Mouse (Mus musculus) forebrain, embryonic 13.5 days (tissue): ENCODE data around the gene Traf2. TPM values are rescaled to one million over a fixed set of nuclear protein-coding genes. Genes with fewer than 3 reads are reported as not detected.

Experiments
- ATAC-seq: fragments of 200-750 bp; cut with Nextera tagmentation; 2 replicates; pipeline ENCODE4 v1.8.0; 2017
- H3K27ac ChIP-seq: fragments of 300-500 bp; sonication (generic); 2 replicates; pipeline ENCODE4 v1.5.1; 2015; ENCODE audit warnings: inconsistent platforms, mild to moderate bottlenecking, moderate library complexity
- H3K27me3 ChIP-seq: fragments of 300-500 bp; sonication (generic); 2 replicates; pipeline ENCODE4 v1.6.1; 2015; ENCODE audit warnings: mild to moderate bottlenecking, inconsistent platforms
- H3K36me3 ChIP-seq: fragments of 300-500 bp; sonication (generic); 2 replicates; pipeline ENCODE4 v1.6.1; 2015; ENCODE audit warnings: mild to moderate bottlenecking, inconsistent platforms; ENCODE audit not compliant: poor library complexity, severe bottlenecking
- H3K4me1 ChIP-seq: fragments of 300-500 bp; sonication (generic); 2 replicates; pipeline ENCODE4 v1.6.1; 2015; ENCODE audit warnings: inconsistent platforms
- H3K4me2 ChIP-seq: fragments of 300-500 bp; sonication (generic); 2 replicates; pipeline ENCODE4 v1.6.1; 2015; ENCODE audit warnings: inconsistent platforms, mild to moderate bottlenecking, moderate library complexity
- H3K4me3 ChIP-seq: fragments of 300-500 bp; sonication (generic); 2 replicates; pipeline ENCODE4 v1.5.1; 2015; ENCODE audit warnings: mild to moderate bottlenecking, inconsistent platforms
- H3K9ac ChIP-seq: fragments of 300-500 bp; sonication (generic); 2 replicates; pipeline ENCODE4 v1.6.1; 2015; ENCODE audit warnings: mild to moderate bottlenecking, inconsistent platforms
- H3K9me3 ChIP-seq: fragments of 300-500 bp; sonication (generic); replicated peaks from 2 replicates; pipeline ENCODE4 v1.6.1; 2016; ENCODE audit warnings: inconsistent platforms
- WGBS: fragments of 180-500 bp; shearing (Covaris S2); methylation state at CpG from one replicate; pipeline ENCODE4 v1.1.7; 2015; 5-methylcytosine and 5-hydroxymethylcytosine counted together
- polyA plus RNA-seq: library from polyadenylated mRNA; unstranded; fragments of >200 nt; fragmentation: Nextera tagmentation; extraction: Ambion mirVana; gene quantifications from 2 replicates; pipeline ENCODE4 v1.2.1, GENCODE M21; 2015

The Traf2 gene
- polyA plus RNA-seq, 1 experiment from 2014 or later = 30.9 TPM

DNA sequence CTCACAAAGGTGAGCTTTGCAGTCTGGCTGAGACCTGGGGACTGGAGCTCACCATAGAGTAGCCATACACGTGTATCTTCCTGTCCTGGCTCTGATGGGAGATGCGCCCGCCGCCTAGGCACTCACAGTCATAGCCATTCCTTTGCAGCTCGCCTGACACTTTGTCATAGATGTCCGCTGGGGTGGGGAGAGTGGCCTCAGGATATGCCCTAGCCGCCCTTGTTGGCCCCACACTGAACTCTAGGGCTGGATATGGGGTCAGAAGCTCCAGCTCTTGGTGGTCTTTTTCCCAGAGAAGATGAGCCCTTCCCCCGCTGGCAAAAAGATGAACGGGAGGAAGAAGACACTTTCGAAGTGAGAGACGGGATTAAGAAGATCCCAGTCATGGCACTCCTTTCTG, 27.4 kb upstream of the Traf2 start:
- Histone ChIP-seq H3K4me2 (peak overlapping the region; percentile 92), H3K27ac (no peak overlapping the region), H3K9ac (peak overlapping the region; percentile 77), H3K36me3 (peaks cover 29% of the 10 kb centered on the region), H3K27me3 (peaks cover 36% of the 10 kb centered on the region), H3K4me1 (peaks cover 51% of the 10 kb centered on the region), H3K9me3 (no peaks in the 10 kb centered on the region), H3K4me3 (peak overlapping the region; percentile 54)
- 13% methylated on average over 11 of the region's 11 CpGs for WGBS
- ATAC-seq = peak; percentile 0; the same call in 1 of the 2 replicates

GRCm38 (mm10) chr2:25573068-25573467, 26.3 kb upstream of the Traf2 start:
- no peak overlapping the region for H3K27ac ChIP-seq
- H3K4me2 ChIP-seq = peak overlapping the region; percentile 92; the same call in 1 of the 2 replicates
- peak overlapping the region; percentile 54; the same call in 1 of the 2 replicates for H3K4me3 ChIP-seq
- H3K27me3 ChIP-seq = peaks cover 26% of the 10 kb centered on the region
- no peak for ATAC-seq
- peak overlapping the region; percentile 77; the same call in 1 of the 2 replicates for H3K9ac ChIP-seq
- H3K4me1 ChIP-seq = peaks cover 41% of the 10 kb centered on the region
- H3K36me3 ChIP-seq = peaks cover 40% of the 10 kb centered on the region
- no peaks in the 10 kb centered on the region for H3K9me3 ChIP-seq
- WGBS = 95% methylated on average over 2 of the region's 2 CpGs

DNA sequence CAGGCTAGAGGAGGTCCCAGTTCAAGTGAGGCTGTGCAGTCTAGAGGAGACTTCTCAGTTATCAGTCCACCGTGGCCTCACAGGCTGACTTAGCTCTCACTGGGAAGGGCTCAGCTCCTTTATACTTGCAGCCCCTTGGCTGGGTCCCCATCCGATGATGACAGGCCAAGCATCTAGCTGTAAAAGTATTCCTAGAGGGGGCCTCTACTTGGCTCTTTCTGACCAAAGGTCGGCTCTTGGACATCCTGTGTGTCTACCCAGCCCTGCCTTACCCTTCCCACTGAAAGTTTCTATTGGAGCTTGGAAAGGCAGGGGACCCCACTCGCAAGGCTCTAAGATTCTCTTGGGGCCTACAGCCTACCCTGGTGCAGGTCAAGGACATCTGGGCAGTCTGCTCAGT, 24.5 kb upstream of the Traf2 start:
- peaks cover 7% of the 10 kb centered on the region for H3K27me3 ChIP-seq
- H3K9ac ChIP-seq = no peak overlapping the region
- H3K36me3 ChIP-seq = peaks cover 57% of the 10 kb centered on the region
- WGBS = 95% methylated on average over 4 of the region's 4 CpGs
- no peak overlapping the region for H3K4me3 ChIP-seq
- H3K4me1 ChIP-seq = peaks cover 28% of the 10 kb centered on the region
- no peak for ATAC-seq
- H3K4me2 ChIP-seq = no peak overlapping the region
- H3K9me3 ChIP-seq = no peaks in the 10 kb centered on the region
- no peak overlapping the region for H3K27ac ChIP-seq

DNA sequence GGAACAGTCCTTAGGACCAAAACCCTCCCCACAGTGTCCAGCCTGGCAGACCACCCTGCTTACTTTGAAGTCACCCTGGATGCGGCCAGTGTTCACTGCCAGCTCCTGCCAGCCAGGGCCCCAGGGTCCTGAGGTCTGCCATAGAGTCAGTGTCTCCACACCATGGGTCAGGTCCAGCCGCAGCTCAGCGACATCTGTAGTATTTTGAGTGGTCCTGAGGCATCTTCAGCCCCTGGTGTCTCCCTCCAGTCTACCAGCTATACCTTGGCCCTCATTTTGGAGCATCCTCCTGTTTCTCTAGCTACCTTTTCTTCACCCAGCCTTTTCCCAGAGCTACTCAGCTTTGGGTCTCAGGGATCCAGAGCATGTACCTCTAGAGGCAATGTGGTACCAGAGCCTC, 22.6 kb upstream of the Traf2 start:
- peaks cover 19% of the 10 kb centered on the region for H3K4me1 ChIP-seq
- H3K9me3 ChIP-seq = no peaks in the 10 kb centered on the region
- H3K4me2 ChIP-seq = no peak overlapping the region
- no peaks in the 10 kb centered on the region for H3K27me3 ChIP-seq
- H3K27ac ChIP-seq = no peak overlapping the region
- H3K4me3 ChIP-seq = no peak overlapping the region
- 91% methylated on average over 3 of the region's 3 CpGs for WGBS
- H3K36me3 ChIP-seq = peaks cover 76% of the 10 kb centered on the region
- no peak overlapping the region for H3K9ac ChIP-seq
- no peak for ATAC-seq

DNA sequence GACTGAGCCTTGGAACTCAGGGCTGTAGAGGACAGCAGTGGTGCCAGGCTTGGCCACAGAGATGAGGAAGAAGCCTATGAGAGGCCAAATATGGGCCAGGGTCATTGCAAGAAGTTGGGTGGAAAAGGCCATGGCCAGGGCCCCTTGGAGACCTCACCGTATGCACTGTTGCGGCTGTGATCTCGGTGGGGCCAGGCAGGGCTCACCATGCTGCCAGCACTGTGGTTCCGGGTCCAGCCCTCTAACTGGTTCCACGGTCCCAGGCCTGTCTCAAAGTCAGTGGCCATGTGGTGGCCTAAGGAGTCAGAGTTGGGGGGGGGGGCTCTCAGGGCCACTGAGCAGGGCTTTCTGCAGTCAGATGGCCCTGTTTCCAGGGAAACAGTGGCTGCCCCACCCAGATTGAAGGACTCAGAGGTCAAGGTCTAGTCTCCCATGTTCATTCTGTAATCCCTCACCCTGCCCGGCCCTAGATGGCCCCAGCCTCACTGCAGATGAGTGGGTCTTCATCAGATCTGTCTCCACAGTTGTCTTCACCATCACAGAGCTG, 21.8 kb upstream of the Traf2 start:
- no peak overlapping the region for H3K4me2 ChIP-seq
- WGBS = 84% methylated on average over 6 of the region's 6 CpGs
- no peak for ATAC-seq
- H3K36me3 ChIP-seq = peaks cover 84% of the 10 kb centered on the region
- peaks cover 12% of the 10 kb centered on the region for H3K4me1 ChIP-seq
- H3K27ac ChIP-seq = no peak overlapping the region
- no peaks in the 10 kb centered on the region for H3K27me3 ChIP-seq
- no peak overlapping the region for H3K9ac ChIP-seq
- no peak overlapping the region for H3K4me3 ChIP-seq
- H3K9me3 ChIP-seq = no peaks in the 10 kb centered on the region

DNA sequence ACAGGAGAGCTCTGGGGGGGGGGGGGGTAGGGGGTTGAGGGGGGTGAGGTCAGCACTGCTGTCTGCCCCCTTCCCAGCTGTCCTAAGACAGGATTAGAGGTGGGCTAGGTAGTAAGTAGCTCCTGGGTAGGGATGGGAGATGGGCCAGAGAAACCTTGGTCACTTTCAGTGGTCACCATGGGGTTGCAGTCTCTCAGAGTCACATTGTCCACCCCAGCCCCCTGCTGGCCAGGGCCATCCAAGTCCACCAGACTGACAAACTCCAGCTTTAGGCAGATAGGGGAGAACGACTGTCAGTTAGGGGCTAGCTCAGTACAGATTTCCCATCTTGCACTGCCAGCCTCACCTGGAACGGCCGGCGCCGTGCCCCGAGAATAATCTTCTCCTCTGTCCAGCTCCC, 19.8 kb upstream of the Traf2 start:
- H3K9me3 ChIP-seq = no peaks in the 10 kb centered on the region
- H3K27me3 ChIP-seq = no peaks in the 10 kb centered on the region
- no peak overlapping the region for H3K4me3 ChIP-seq
- 88% methylated on average over 6 of the region's 6 CpGs for WGBS
- H3K4me2 ChIP-seq = no peak overlapping the region
- H3K9ac ChIP-seq = no peak overlapping the region
- peaks cover 98% of the 10 kb centered on the region for H3K36me3 ChIP-seq
- H3K4me1 ChIP-seq = no peaks in the 10 kb centered on the region
- no peak overlapping the region for H3K27ac ChIP-seq
- no peak for ATAC-seq

GRCm38 (mm10) chr2:25565741-25566140, 19.0 kb upstream of the Traf2 start:
- ATAC-seq = peak; percentile 22; the same call in 1 of the 2 replicates
- Histone ChIP-seq H3K9me3 (no peaks in the 10 kb centered on the region), H3K27ac (no peak overlapping the region), H3K4me3 (no peak overlapping the region), H3K4me1 (no peaks in the 10 kb centered on the region), H3K36me3 (peaks cover 98% of the 10 kb centered on the region), H3K4me2 (no peak overlapping the region), H3K27me3 (no peaks in the 10 kb centered on the region), H3K9ac (no peak overlapping the region)
- WGBS = 83% methylated on average over 8 of the region's 8 CpGs

- Histone ChIP-seq H3K4me1 (peaks cover 16% of the 10 kb centered on the region), H3K9ac (no peak overlapping the region), H3K9me3 (no peaks in the 10 kb centered on the region), H3K4me3 (no peak overlapping the region), H3K27ac (no peak overlapping the region), H3K4me2 (no peak overlapping the region), H3K27me3 (no peaks in the 10 kb centered on the region), H3K36me3 (peaks cover 70% of the 10 kb centered on the region)
- ATAC-seq = no peak
- 90% methylated on average over 9 of the region's 9 CpGs for WGBS
Measured at GRCm38 (mm10) chr2:25561946-25562345, 15.2 kb upstream of the Traf2 start.

DNA sequence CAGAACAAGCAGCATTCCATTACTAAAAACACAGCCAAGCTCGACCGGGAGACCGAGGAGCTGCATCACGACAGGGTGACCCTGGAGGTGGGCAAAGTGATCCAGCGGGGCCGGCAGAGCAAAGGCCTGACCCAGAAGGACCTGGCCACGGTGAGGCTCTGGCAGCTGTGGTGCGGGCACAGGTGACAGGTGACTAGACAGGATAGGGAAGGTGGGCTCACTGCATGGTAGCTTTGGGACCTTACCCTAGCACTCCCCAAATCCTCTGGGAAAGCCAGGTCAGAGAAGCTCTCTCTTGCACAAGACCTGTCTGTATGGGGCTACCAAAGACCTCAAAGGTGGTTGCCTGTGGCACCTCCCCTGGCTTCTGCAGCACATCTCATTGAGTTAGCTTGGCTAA, 13.8 kb upstream of the Traf2 start:
- H3K36me3 ChIP-seq = peaks cover 56% of the 10 kb centered on the region

DNA sequence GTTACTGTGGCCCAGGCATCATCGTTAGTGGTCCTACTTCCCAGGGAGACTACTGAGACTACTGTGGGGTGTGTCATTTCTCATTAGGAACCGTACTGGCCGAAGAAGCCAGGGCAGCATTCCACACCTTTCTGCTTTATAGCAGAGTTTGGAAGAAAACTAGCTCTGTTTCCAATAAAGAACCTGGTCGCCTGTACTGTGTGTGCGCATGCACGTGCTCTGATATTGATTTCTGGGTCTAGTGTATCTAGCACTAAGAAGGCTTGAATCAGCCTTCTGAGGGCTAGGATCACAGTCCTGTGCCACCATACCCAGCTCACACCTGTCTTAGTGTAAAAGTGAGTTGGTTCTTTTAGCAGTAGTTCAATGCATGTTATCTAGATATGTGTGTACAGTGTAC, 12.0 kb upstream of the Traf2 start:
- Histone ChIP-seq H3K9ac (peak overlapping the region; percentile 97), H3K36me3 (peaks cover 38% of the 10 kb centered on the region), H3K4me3 (peak overlapping the region; percentile 98), H3K4me2 (peak overlapping the region; percentile 99), H3K27ac (no peak overlapping the region), H3K9me3 (no peaks in the 10 kb centered on the region), H3K27me3 (no peaks in the 10 kb centered on the region), H3K4me1 (peaks cover 21% of the 10 kb centered on the region)
- WGBS = 66% methylated on average over 6 of the region's 6 CpGs
- ATAC-seq = no peak

More for the DNA sequence above, 13.8 kb upstream of the Traf2 start:
- Histone ChIP-seq H3K27ac (no peak overlapping the region), H3K4me1 (peaks cover 21% of the 10 kb centered on the region), H3K4me2 (no peak overlapping the region), H3K9me3 (no peaks in the 10 kb centered on the region), H3K4me3 (no peak overlapping the region), H3K27me3 (no peaks in the 10 kb centered on the region), H3K9ac (no peak overlapping the region)
- 92% methylated on average over 8 of the region's 8 CpGs for WGBS
- no peak for ATAC-seq

DNA sequence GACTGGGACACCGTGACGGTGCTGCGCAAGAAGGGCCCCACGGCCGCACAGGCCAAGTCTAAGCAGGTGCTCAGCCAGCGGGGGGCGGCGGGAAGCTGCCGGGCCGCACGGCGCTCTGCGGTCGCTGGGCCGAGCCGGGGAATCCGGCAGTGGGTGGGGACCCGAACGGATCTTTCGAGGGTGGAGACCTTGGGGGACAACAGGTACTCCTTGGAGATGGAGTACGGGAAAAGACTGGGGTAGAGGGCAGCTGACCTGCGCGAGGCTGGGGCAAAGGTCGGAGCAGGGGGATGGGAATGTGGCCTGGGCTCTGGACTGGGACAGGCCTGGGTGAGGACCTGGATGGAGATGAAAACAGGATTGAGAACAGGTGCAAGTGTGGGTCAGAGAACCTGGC, 11.2 kb upstream of the Traf2 start:
- Histone ChIP-seq H3K4me3 (peak overlapping the region; percentile 98), H3K9me3 (no peaks in the 10 kb centered on the region), H3K27ac (peak overlapping the region; percentile 66), H3K4me2 (peak overlapping the region; percentile 99), H3K27me3 (no peaks in the 10 kb centered on the region), H3K4me1 (peaks cover 21% of the 10 kb centered on the region), H3K9ac (peak overlapping the region; percentile 97), H3K36me3 (peaks cover 30% of the 10 kb centered on the region)
- 0% methylated on average over 24 of the region's 24 CpGs for WGBS
- no peak; the same call in 1 of the 2 replicates for ATAC-seq

DNA sequence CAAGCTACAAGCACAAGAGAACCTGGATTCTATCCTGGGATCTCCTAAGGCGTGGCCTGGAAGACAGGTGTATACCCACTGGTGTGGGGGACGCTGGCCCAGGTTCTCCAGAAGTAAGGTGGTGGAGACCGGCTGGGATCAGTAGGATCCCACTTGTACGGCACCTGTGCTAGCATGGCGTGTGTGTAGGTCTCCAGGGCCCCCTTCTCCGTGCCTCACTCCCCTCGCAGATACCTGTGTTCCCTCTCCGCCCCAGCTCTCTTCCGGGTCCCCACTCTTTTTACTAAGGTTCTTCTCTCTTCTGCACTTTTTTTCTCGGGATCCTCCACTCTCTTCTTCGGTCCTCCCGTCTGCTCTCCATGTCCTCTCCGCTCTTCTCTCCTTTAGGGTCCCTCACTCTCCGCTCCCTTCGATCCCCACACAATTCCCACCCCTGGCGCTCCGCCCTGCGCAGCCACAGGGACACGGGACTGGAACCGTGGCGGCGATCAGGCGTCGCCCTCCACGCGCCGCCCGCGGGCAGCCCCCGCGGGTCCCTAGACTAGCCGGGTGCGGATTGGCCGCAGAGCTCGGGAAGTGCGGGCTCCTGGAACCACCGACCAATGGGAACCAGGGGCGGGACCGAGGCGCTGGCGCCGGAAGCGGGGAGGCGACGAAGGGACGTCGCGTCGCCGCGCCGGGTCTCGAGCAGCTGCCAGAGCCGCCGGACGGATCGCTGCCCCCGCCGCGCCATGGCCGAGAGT, 10.7 kb upstream of the Traf2 start, which contains the start of gene Edf1:
TSS of gene Edf1 (plus strand) at position 627 of the 743 bp plus-strand sequence.
- H3K4me2 ChIP-seq = peak within 1 kb of the TSS; percentile 99
- peak within 1 kb of the TSS; percentile 79 for H3K27ac ChIP-seq
- peak within 1 kb of the TSS; percentile 97 for H3K9ac ChIP-seq
- under 1% methylated on average over 61 of the region's 61 CpGs for WGBS
- peaks cover 24% of the 10 kb centered on the region for H3K36me3 ChIP-seq
- peak; percentile 99 for ATAC-seq
- H3K4me1 ChIP-seq = peaks cover 21% of the 10 kb centered on the region
- peak within 1 kb of the TSS; percentile 98 for H3K4me3 ChIP-seq
- H3K9me3 ChIP-seq = no peaks in the 10 kb centered on the region
- no peaks in the 10 kb centered on the region for H3K27me3 ChIP-seq
